Comparison of ENCODE assay signal across 12 mouse cellular contexts in the genomic region with DNA sequence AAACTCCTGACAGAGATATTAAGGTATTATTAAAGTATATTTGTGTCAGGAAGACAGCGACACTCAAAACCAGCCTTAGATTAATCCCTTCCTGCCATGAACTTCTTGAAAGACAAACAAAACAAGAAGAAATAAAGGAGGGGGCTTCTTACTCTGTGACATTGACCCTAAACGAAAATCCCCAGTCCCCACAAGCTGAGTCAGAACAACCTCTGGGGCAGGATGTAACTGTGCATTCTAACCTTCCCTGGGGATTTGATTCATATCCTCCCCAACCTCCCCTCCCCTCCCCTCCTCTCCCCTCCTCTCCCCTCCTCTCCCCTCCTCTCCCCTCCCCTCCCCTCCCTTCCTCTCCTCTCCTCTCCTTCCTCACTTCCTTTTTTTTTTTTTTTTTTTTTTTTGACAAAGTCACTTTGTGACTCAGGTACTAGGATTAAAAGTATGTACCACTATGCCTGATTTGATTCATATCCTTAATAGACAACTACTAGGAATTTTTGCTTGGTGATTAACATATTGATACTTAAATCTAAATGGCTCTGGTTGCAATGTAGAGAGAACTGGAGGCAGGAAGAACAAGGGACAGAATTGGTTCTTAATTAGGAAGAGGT.
"Had no signal": no experiment of that assay in that cellular context is flagged by ENCODE, and none has a peak within 500 bp of the region (broad histone marks: within the 10 kb centered on the region; RNA-seq: fewer than 3 reads in every experiment).

No protein-coding gene starts in this region.

- H3K27ac ChIP-seq: kidney, embryonic 15.5 days; limb, embryonic 15.5 days; neural tube, embryonic 12.5 days had no signal

- H3K4me1 ChIP-seq: kidney, embryonic 15.5 days had no signal

- H3K4me3 ChIP-seq: kidney, embryonic 15.5 days; limb, embryonic 15.5 days; liver, embryonic 12.5 days; midbrain, embryonic 10.5 days; myocyte; neural tube, embryonic 12.5 days had no signal

- H3K27me3 ChIP-seq: kidney, embryonic 15.5 days; limb, embryonic 15.5 days; liver, embryonic 12.5 days; neural tube, embryonic 12.5 days had no signal

- DNase-seq: kidney, adult 2 months; kidney, postnatal 14 days; layer of hippocampus, postnatal 36 days; lung, postnatal 10 days; midbrain, embryonic 14.5 days; right cerebral cortex, postnatal 14 days had no signal
